Mouse (Mus musculus) kidney, adult 2 months (tissue): ENCODE measurements at regions not wholly inside any gene's neighbourhood (a gene's known extent, or its start where the extent isn't known, plus 50 kb on each side); places are given as distances from the start of the nearest gene placed in this dataset.

Experiments
- CTCF ChIP-seq: fragments of 200-500 bp; conservative IDR thresholded peaks from 2 replicates; pipeline ENCODE4 v1.5.1; 2011; ENCODE audit warnings: low read depth, mild to moderate bottlenecking, control low read depth, low read length, moderate library complexity, mixed read lengths; ENCODE audit not compliant: insufficient read depth, insufficient read length
- POLR2A ChIP-seq: fragments of 200-500 bp; IDR thresholded peaks from one replicate; pipeline ENCODE4 v1.6.1; 2011; ENCODE audit warnings: low read depth, low read length, control low read depth

DNA sequence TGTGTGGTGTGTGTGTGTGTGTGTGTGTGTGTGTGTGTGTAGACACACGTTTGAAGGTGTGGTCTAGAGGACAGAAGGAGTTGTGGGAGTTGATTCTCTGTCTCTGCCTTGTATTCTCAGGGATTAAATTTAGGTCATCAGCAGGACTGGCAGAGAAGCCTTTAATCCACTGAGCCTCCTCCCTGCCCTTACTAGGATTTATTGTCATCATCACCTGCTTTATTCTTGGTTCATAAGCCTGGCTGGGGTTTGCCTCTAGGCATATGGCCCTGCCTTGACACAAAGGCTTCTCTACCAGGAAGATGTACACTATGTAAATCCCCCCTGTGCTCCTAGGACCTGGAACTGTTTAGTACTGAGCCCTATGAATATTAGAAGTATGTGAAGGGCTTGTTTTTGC, 433.6 kb upstream of the Gulo start:
- TF ChIP-seq POLR2A (no peak), CTCF (no peak)
